Comparison of ENCODE assay signal across 10 mouse cellular contexts in the genomic region with DNA sequence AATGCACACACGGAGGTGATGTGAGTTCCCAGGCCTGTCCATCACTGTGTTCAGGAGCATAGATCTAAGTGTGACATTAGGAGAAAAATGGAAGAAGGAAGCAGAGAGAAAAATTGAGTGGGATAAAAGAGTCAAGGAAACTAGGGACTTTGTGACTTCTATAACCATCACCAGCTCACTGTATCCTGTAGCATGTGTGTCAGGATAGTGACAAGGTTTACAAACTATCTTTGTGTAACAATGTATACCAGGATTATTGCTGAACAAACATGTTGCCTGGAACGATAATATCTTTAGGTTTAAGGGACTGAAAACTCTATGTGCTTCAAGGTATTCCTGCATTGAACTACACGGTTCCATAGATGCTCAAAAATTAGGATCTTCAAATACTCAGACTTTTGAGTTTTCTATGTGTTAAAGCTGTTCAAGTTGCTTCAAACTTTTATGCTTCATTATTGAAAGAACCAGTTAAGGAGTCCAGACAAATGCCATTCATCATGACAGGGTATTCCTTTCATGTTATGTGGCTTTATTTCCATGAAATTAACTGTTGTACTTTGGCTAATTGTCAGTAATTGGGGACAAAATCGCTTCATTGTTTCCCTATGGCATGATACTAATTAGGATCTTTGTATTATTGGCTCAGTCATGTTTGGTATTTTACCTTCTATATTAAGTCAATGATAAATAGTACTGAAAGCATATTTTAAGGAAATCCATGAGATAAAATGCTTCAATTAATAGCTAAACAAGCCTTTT.
DNase-seq lines count a peak whose midpoint lies in the region; ATAC-seq and TF ChIP-seq lines count a peak whose summit lies in the region.
"Had no signal": no experiment of that assay in that cellular context is flagged by ENCODE, and none has a peak within 500 bp of the region (broad histone marks: within the 10 kb centered on the region; RNA-seq: fewer than 3 reads in every experiment).

No protein-coding gene starts in this region.

- H3K4me2 ChIP-seq in stomach, embryonic 14.5 days (replicated peaks; ENCODE audit: low read depth, low read length): no peak overlapping the region; the same call in 1 of the 2 replicates
- H3K4me2 ChIP-seq in stomach, postnatal 0 days (replicated peaks; ENCODE audit: low read depth): no peak overlapping the region

- 75% methylated on average over 4 of the region's 4 CpGs for WGBS in heart, adult 2 months
- WGBS in stomach, embryonic 14.5 days: 55% methylated on average over 4 of the region's 4 CpGs
- WGBS in stomach, postnatal 0 days: 67% methylated on average over 4 of the region's 4 CpGs
- 34% methylated on average over 4 of the region's 4 CpGs for WGBS in midbrain, embryonic 10.5 days

- no peak for ATAC-seq in stomach, embryonic 14.5 days (ENCODE audit: insufficient number of reproducible peaks, insufficient read depth, low FRiP score, low read depth)
- ATAC-seq in stomach, postnatal 0 days (ENCODE audit: low FRiP score, low TSS enrichment): no peak
- ATAC-seq: liver, postnatal 0 days had no signal

- H3K79me2 ChIP-seq in heart, adult 2 months (replicated peaks; ENCODE audit: control insufficient read depth, insufficient read depth, low read length): no peaks in the 10 kb centered on the region; the same call in 1 of the 2 replicates

- H3K36me3 ChIP-seq in heart, adult 2 months (ENCODE audit: control insufficient read depth, insufficient read depth, low read length): peaks cover 3% of the 10 kb centered on the region
- no peaks in the 10 kb centered on the region for H3K36me3 ChIP-seq in stomach, embryonic 14.5 days (ENCODE audit: control insufficient read depth, insufficient read depth, low read length)
- no peaks in the 10 kb centered on the region for H3K36me3 ChIP-seq in stomach, postnatal 0 days (ENCODE audit: control insufficient read depth, insufficient read depth, low read length)
- peaks cover 7% of the 10 kb centered on the region for H3K36me3 ChIP-seq in midbrain, embryonic 10.5 days

- H3K9me3 ChIP-seq in stomach, embryonic 14.5 days (ENCODE audit: control insufficient read depth, low read depth, low read length): no peaks in the 10 kb centered on the region
- no peaks in the 10 kb centered on the region for H3K9me3 ChIP-seq in stomach, postnatal 0 days (ENCODE audit: control insufficient read depth, low read length)
- H3K9me3 ChIP-seq in midbrain, embryonic 10.5 days (replicated peaks): no peaks in the 10 kb centered on the region

- no peak overlapping the region for H3K9ac ChIP-seq in heart, adult 2 months (ENCODE audit: low read depth, low read length)
- no peak overlapping the region for H3K9ac ChIP-seq in stomach, embryonic 14.5 days (replicated peaks; ENCODE audit: low read depth, low read length)
- H3K9ac ChIP-seq in stomach, postnatal 0 days (ENCODE audit: low read length): no peak overlapping the region; the same call in 1 of the 2 replicates
- H3K9ac ChIP-seq: liver, postnatal 0 days had no signal

- no peak for TF ChIP-seq POLR2A in heart, adult 2 months (IDR thresholded peaks at IDR 0.05; ENCODE audit: insufficient read depth, low read depth, low read length)

- no peak for TF ChIP-seq CTCF in heart, adult 2 months (IDR thresholded peaks at IDR 0.05)
- no peak for TF ChIP-seq CTCF in stomach, postnatal 0 days (IDR thresholded peaks at IDR 0.05; ENCODE audit: low read depth)

- H3K27me3 ChIP-seq in heart, adult 2 months (ENCODE audit: control insufficient read depth, insufficient read depth, low read length): no peaks in the 10 kb centered on the region
- H3K27me3 ChIP-seq in stomach, embryonic 14.5 days (ENCODE audit: control insufficient read depth, insufficient read depth, low read length): no peaks in the 10 kb centered on the region
- H3K27me3 ChIP-seq in stomach, postnatal 0 days (ENCODE audit: control insufficient read depth, insufficient read depth, low read length): no peaks in the 10 kb centered on the region
- H3K27me3 ChIP-seq in midbrain, embryonic 10.5 days (ENCODE audit: low read depth, poor library complexity, severe bottlenecking): no peaks in the 10 kb centered on the region

- H3K4me3 ChIP-seq in heart, adult 2 months: no peak overlapping the region
- no peak overlapping the region for H3K4me3 ChIP-seq in stomach, embryonic 14.5 days (ENCODE audit: low read depth, low read length)
- no peak overlapping the region for H3K4me3 ChIP-seq in stomach, postnatal 0 days (ENCODE audit: low read depth, low read length)
- H3K4me3 ChIP-seq in midbrain, embryonic 10.5 days: peak overlapping the region; percentile 51

- peaks cover 4% of the 10 kb centered on the region for H3K4me1 ChIP-seq in heart, adult 2 months (ENCODE audit: control insufficient read depth, insufficient read depth, low read length)
- peaks cover 23% of the 10 kb centered on the region; the same call in 1 of the 2 replicates for H3K4me1 ChIP-seq in stomach, embryonic 14.5 days (ENCODE audit: control insufficient read depth, insufficient read depth, low read length)
- H3K4me1 ChIP-seq in stomach, postnatal 0 days (replicated peaks; ENCODE audit: control insufficient read depth, insufficient read depth): no peaks in the 10 kb centered on the region; the same call in 1 of the 2 replicates
- peaks cover 97% of the 10 kb centered on the region for H3K4me1 ChIP-seq in midbrain, embryonic 10.5 days

- peak overlapping the region; percentile 53 for H3K27ac ChIP-seq in heart, adult 2 months
- H3K27ac ChIP-seq in stomach, embryonic 14.5 days (ENCODE audit: low read length): peak overlapping the region; percentile 67; the same call in 1 of the 2 replicates
- H3K27ac ChIP-seq in stomach, postnatal 0 days (replicated peaks): no peak overlapping the region
- peak overlapping the region; percentile 94 for H3K27ac ChIP-seq in midbrain, embryonic 10.5 days (replicated peaks)

- no peak for TF ChIP-seq EP300 in heart, adult 2 months (IDR thresholded peaks at IDR 0.05; ENCODE audit: insufficient read depth, low read depth, low read length)
- no peak for TF ChIP-seq EP300 in stomach, postnatal 0 days (optimal IDR thresholded peaks at IDR 0.05)

- no peak for DNase-seq in heart, adult 2 months
- DNase-seq in heart, adult 11 months: no peak
- no peak for DNase-seq in stomach, postnatal 0 days (ENCODE audit: low spot score)
- DNase-seq in midbrain, embryonic 10.5 days (ENCODE audit: low spot score): no peak
- no peak for DNase-seq in urinary bladder, postnatal 25 days (ENCODE audit: low spot score)
- DNase-seq in cerebellum, postnatal 25 days: no peak
- no peak for DNase-seq in frontal cortex, postnatal 10 days (ENCODE audit: low spot score in 2 of 2)
- DNase-seq: liver, postnatal 0 days; thymus, postnatal 14 days had no signal

- intact Hi-C loops in heart, adult 2 months (cut with DNase I): no loop called here
